Mouse (Mus musculus) cerebellum, postnatal 10 days (tissue): Measurements from ENCODE around the gene A2ml1.
A peak's percentile ranks its signal among the peaks of the same experiment; 100 is the strongest.

Source experiments
- DNase-seq, 2 experiments: peaks; one replicate each; pipeline ENCODE4 v3.0.0; 2021; ENCODE audit warnings: mixed read lengths in 2 of 2

The A2ml1 gene

GRCm38 (mm10) chr6:128549463-128550452 lies 31.6 kb downstream of the A2ml1 start:
- no peak for DNase-seq

- DNase-seq = no peak
Observed at GRCm38 (mm10) chr6:128548532-128548931, 32.9 kb downstream of the A2ml1 start.

GRCm38 (mm10) chr6:128545402-128545801 lies 36.0 kb downstream of the A2ml1 start:
- no peak for DNase-seq

- DNase-seq = peak; percentile 11 to 22
Observed at GRCm38 (mm10) chr6:128543226-128543625, 38.2 kb downstream of the A2ml1 start.

GRCm38 (mm10) chr6:128535250-128535649 lies 46.2 kb downstream of the A2ml1 start:
- DNase-seq = no peak

- no peak for DNase-seq
Observed at GRCm38 (mm10) chr6:128533296-128533695, 48.1 kb downstream of the A2ml1 start.

GRCm38 (mm10) chr6:128532701-128533100 lies 48.7 kb downstream of the A2ml1 start:
- no peak for DNase-seq

GRCm38 (mm10) chr6:128528491-128528890 lies 52.9 kb downstream of the A2ml1 start:
- peak in 1 of 2 experiments; percentile 8 for DNase-seq

- DNase-seq = no peak
Observed at GRCm38 (mm10) chr6:128527110-128527509, 54.3 kb downstream of the A2ml1 start.

GRCm38 (mm10) chr6:128526601-128527000 lies 54.8 kb downstream of the A2ml1 start, which contains the start of gene Pzp:
Pzp (minus strand) TSS chr6:128526720.
- DNase-seq = no peak

- no peak for DNase-seq
Observed at GRCm38 (mm10) chr6:128525801-128526200, 55.6 kb downstream of the A2ml1 start.

GRCm38 (mm10) chr6:128523360-128523759 lies 58.0 kb downstream of the A2ml1 start:
- no peak for DNase-seq

- no peak for DNase-seq
Observed at GRCm38 (mm10) chr6:128519159-128519558, 62.2 kb downstream of the A2ml1 start.

GRCm38 (mm10) chr6:128505676-128506236 lies 75.7 kb downstream of the A2ml1 start:
- DNase-seq = peak; percentile 26 to 40

GRCm38 (mm10) chr6:128504743-128505142 lies 76.7 kb downstream of the A2ml1 start:
- DNase-seq = no peak

- no peak for DNase-seq
Observed at GRCm38 (mm10) chr6:128495346-128495745, 86.1 kb downstream of the A2ml1 start.

- peak in 1 of 2 experiments; percentile 14 for DNase-seq
Observed at GRCm38 (mm10) chr6:128494646-128495331, 86.6 kb downstream of the A2ml1 start.

- no peak for DNase-seq
Observed at GRCm38 (mm10) chr6:128491916-128492315, 89.5 kb downstream of the A2ml1 start.

- DNase-seq = no peak
Observed at GRCm38 (mm10) chr6:128490141-128490540, 91.3 kb downstream of the A2ml1 start.
